Mouse (Mus musculus) lung, postnatal 0 days (tissue): ENCODE measurements at regions not wholly inside any gene's neighbourhood (a gene's known extent, or its start where the extent isn't known, plus 50 kb on each side); places are given as distances from the start of the nearest gene placed in this dataset.

Experiments used
- ATAC-seq: fragments of 200-750 bp; cut with Nextera tagmentation; 2 replicates; pipeline ENCODE4 v1.8.0; 2017; ENCODE audit warnings: moderate library complexity
- DNase-seq: peaks from one replicate; pipeline ENCODE4 v3.0.0-alpha.2; 2016; ENCODE audit warnings: low spot score
- H3K27ac ChIP-seq: fragments of 300-500 bp; sonication (generic); 2 replicates; pipeline ENCODE4 v1.5.1; 2014; ENCODE audit warnings: antibody characterized with exemption, mild to moderate bottlenecking, low read length, mixed read lengths
- H3K27me3 ChIP-seq: fragments of 300-500 bp; sonication (generic); replicated peaks from 2 replicates; pipeline ENCODE4 v1.6.1; 2014; ENCODE audit warnings: low read length, mixed read lengths; ENCODE audit not compliant: insufficient read depth
- H3K36me3 ChIP-seq: fragments of 300-500 bp; sonication (generic); 2 replicates; pipeline ENCODE4 v1.6.1; 2014; ENCODE audit warnings: low read length, mixed read lengths; ENCODE audit not compliant: insufficient read depth
- H3K4me1 ChIP-seq: fragments of 300-500 bp; sonication (generic); 2 replicates; pipeline ENCODE4 v1.6.1; 2014; ENCODE audit warnings: antibody characterized with exemption, low read depth, low read length, mixed read lengths; ENCODE audit not compliant: insufficient read depth
- H3K4me2 ChIP-seq: fragments of 300-500 bp; sonication (generic); replicated peaks from 2 replicates; pipeline ENCODE4 v1.6.1; 2014; ENCODE audit warnings: low read depth, mild to moderate bottlenecking, low read length, moderate library complexity, mixed read lengths
- H3K4me3 ChIP-seq: fragments of 300-500 bp; sonication (generic); 2 replicates; pipeline ENCODE4 v1.5.1; 2014; ENCODE audit warnings: low read depth, low read length
- H3K9ac ChIP-seq: fragments of 300-500 bp; sonication (generic); replicated peaks from 2 replicates; pipeline ENCODE4 v1.6.1; 2014; ENCODE audit warnings: low read depth, mild to moderate bottlenecking
- H3K9me3 ChIP-seq: fragments of 300-500 bp; sonication (generic); 2 replicates; pipeline ENCODE4 v1.6.1; 2016; ENCODE audit warnings: low read length, mixed read lengths
- CTCF ChIP-seq: IDR thresholded peaks from 2 replicates; pipeline ENCODE4 v1.5.1; 2016; ENCODE audit warnings: antibody characterized with exemption, mild to moderate bottlenecking
- EP300 ChIP-seq: IDR thresholded peaks from 2 replicates; pipeline ENCODE4 v1.6.1; 2016; ENCODE audit warnings: antibody characterized with exemption, mild to moderate bottlenecking, control low read depth
- WGBS: fragments of 180-500 bp; shearing (Covaris S2); extraction: QIAGEN DNeasy Blood & Tissue Kit; methylation state at CpG from one replicate; pipeline ENCODE4 v1.1.7; 2014; 5-methylcytosine and 5-hydroxymethylcytosine counted together

DNA sequence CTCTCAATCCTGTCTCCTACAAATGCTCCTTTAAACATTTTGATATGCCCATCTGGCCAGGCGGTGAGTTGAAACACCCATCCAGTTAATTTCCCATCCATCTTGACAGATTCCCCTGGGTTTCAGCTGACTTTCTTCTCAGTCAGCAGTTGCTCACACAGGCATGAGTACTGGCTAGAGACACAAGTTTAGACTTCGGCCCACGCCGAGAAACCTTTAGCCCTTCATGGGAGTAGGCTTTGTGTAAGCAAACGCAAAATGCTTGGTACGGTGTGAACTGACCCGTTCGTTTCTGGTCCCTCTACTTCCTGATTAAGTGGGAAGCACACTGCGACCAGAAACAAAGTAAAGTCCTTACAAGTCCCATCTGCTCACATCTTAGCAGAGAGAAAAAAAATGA is 401.6 kb downstream of the Rapgef2 start:
- no peak overlapping the region for H3K4me2 ChIP-seq
- no peaks in the 10 kb centered on the region for H3K27me3 ChIP-seq
- H3K9me3 ChIP-seq: no peaks in the 10 kb centered on the region
- WGBS: 40% methylated on average over 9 of the region's 9 CpGs
- H3K4me1 ChIP-seq: peaks cover 4% of the 10 kb centered on the region; the same call in 1 of the 2 replicates
- TF ChIP-seq EP300 (no peak), CTCF (no peak)
- DNase-seq: no peak
- H3K4me3 ChIP-seq: no peak overlapping the region
- H3K9ac ChIP-seq: no peak overlapping the region
- no peak overlapping the region for H3K27ac ChIP-seq
- H3K36me3 ChIP-seq: no peaks in the 10 kb centered on the region
- ATAC-seq: no peak

DNA sequence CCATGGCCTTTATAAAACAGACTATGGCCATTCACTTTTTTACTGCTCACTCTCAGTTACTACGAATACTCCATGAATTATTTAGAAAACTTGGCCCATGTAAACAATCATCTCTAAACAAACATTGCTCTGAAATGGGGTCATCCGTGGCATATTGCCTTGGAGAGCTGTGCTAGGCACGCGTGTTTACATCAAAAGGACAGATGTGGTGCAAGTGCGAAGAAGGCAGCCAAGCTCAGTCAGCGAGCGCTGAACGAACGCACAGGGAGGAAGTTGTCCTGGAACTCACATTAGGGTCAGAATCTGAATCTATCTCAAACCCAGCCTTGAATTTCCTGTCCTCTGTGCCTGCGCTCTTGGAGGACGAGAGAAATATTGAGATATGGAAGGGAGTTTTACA is 402.3 kb downstream of the Rapgef2 start:
- no peaks in the 10 kb centered on the region for H3K36me3 ChIP-seq
- no peaks in the 10 kb centered on the region for H3K9me3 ChIP-seq
- peak; percentile 10; the same call in 1 of the 2 replicates for TF ChIP-seq EP300
- no peak for TF ChIP-seq CTCF
- peaks cover 4% of the 10 kb centered on the region; the same call in 1 of the 2 replicates for H3K4me1 ChIP-seq
- no peak overlapping the region for H3K9ac ChIP-seq
- no peaks in the 10 kb centered on the region for H3K27me3 ChIP-seq
- 36% methylated on average over 11 of the region's 11 CpGs for WGBS
- DNase-seq: peak; percentile 43
- H3K4me2 ChIP-seq: no peak overlapping the region
- ATAC-seq: no peak
- H3K27ac ChIP-seq: no peak overlapping the region
- H3K4me3 ChIP-seq: no peak overlapping the region

DNA sequence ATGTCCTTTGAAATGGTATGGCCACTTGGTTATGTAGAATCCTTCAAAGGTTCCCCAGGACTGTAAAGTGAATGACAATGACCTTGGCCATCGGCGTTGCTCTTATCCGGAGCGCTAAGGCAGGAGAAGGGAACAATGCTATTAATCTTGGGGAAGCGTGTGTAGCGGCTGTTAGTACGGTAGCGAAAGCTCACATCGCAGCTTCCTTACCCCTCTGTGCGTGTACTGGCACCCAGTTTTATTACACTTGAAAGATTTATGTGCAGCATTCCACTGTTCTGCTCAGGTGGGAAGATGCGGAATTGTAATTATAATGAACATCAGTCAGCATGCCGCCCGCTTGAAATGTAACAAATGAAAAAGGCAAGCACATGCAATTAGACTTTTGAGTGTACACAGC is 406.2 kb downstream of the Rapgef2 start:
- H3K4me2 ChIP-seq: no peak overlapping the region
- WGBS: 72% methylated on average over 13 of the region's 13 CpGs
- peaks cover 4% of the 10 kb centered on the region; the same call in 1 of the 2 replicates for H3K4me1 ChIP-seq
- H3K27me3 ChIP-seq: no peaks in the 10 kb centered on the region
- TF ChIP-seq CTCF (no peak), EP300 (no peak)
- H3K9ac ChIP-seq: no peak overlapping the region
- no peak overlapping the region for H3K27ac ChIP-seq
- H3K4me3 ChIP-seq: no peak overlapping the region
- no peaks in the 10 kb centered on the region for H3K36me3 ChIP-seq
- DNase-seq (no peak), ATAC-seq (no peak)
- H3K9me3 ChIP-seq: no peaks in the 10 kb centered on the region

DNA sequence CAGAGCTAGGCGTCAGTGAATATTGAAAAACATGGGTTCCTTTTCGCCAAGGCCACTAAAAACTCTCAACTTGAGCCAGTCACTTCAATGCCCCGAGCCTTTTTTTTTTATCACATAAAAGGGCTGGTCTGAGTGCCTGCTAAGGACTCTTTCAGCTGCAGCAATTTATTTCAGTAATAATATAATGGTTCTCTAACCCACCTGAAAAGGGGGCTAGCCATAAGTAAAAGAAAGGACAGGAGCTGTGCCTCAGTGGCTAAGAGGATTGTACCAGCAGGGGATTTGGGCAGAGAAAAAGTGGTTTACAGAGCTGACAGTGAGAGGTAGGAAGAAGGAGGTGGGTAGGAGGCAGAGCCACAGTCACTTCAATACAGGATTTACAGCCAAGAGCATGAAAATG is 409.0 kb downstream of the Rapgef2 start:
- ATAC-seq (no peak), DNase-seq (no peak)
- 73% methylated on average over 3 of the region's 3 CpGs for WGBS
- no peak for TF ChIP-seq CTCF
- TF ChIP-seq EP300: no peak
- Histone ChIP-seq H3K4me3 (no peak overlapping the region), H3K9ac (no peak overlapping the region), H3K27me3 (no peaks in the 10 kb centered on the region), H3K4me2 (no peak overlapping the region), H3K27ac (no peak overlapping the region), H3K4me1 (no peaks in the 10 kb centered on the region), H3K36me3 (no peaks in the 10 kb centered on the region), H3K9me3 (no peaks in the 10 kb centered on the region)

DNA sequence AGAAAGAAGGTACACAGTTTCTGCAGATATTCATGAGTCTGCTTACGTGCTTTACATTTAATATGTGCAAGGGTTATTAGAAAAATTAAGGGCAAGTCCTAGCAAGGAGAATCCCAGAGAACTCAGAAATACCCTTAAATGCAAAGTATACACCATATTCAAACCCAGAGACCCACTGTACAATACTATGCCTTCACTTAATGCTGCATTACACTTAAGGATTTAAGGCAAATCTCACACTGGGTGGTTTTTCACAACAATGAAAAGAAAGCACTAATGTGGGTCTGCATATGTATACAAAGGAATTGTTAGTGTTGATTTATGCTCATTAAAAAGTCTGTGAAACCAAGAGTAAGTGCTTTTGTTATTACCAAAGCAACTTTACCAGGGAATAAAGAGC is 419.4 kb downstream of the Rapgef2 start:
- no peak overlapping the region for H3K9ac ChIP-seq
- DNase-seq (no peak), ATAC-seq (no peak)
- no peaks in the 10 kb centered on the region for H3K4me1 ChIP-seq
- H3K9me3 ChIP-seq: no peaks in the 10 kb centered on the region
- no peak overlapping the region for H3K4me2 ChIP-seq
- 69% methylated on average over 1 of the region's 1 CpGs for WGBS
- H3K27me3 ChIP-seq: no peaks in the 10 kb centered on the region
- no peaks in the 10 kb centered on the region for H3K36me3 ChIP-seq
- TF ChIP-seq EP300: no peak
- no peak for TF ChIP-seq CTCF
- no peak overlapping the region for H3K27ac ChIP-seq
- H3K4me3 ChIP-seq: no peak overlapping the region

DNA sequence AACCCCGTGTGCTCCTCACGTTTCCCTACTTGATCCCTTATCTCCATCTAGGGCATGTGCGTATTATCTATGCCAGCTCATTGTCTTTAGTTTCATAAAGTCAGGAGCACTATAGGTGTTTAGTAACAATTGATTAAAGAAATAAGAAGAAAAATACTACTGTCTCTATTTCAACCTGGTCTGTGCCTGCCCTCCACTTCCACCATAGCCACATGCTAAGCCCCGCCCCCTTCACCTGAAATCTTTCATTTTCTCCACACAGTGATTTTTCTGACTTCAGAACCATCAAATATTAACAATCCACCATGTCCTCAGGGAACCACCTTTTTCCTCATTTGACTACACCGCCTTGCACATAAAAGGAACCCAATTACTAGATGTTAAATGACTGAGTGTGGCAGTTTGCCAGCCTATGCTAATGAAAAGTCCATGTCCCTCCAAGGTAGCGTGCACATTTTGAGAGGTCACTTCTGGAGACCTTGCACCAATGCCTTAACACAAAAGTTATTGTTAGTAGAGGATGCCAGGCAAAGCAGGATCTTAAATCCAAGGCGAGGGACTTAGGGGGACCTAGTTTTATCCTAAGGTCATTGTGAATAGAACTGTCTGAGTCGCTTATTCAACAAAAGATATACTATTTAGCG is 420.1 kb downstream of the Rapgef2 start:
- DNase-seq (no peak), ATAC-seq (no peak)
- Histone ChIP-seq H3K4me1 (no peaks in the 10 kb centered on the region), H3K9ac (no peak overlapping the region), H3K4me3 (no peak overlapping the region), H3K9me3 (no peaks in the 10 kb centered on the region), H3K4me2 (no peak overlapping the region), H3K27me3 (no peaks in the 10 kb centered on the region), H3K36me3 (no peaks in the 10 kb centered on the region), H3K27ac (no peak overlapping the region)
- TF ChIP-seq CTCF (no peak), EP300 (no peak)
- WGBS: 81% methylated on average over 9 of the region's 9 CpGs

DNA sequence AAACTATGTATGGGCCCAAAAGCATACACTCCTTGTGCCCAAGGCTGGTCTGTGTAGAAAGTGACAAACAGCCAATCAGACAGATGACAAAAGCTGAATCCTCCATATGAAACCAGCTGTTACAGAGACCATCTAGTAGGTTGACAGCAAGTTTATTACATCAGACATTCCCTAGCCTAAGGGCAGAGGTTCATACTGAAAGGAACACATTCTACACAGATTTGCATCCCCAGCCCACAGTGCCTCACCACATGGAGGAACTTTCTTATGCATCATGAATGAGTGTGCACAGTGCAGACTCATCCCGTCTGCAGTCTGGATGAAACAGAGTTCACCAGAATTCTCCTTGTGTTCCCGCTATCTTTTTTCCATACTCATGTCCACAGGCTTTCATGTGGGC is 423.3 kb downstream of the Rapgef2 start:
- Histone ChIP-seq H3K36me3 (no peaks in the 10 kb centered on the region), H3K4me2 (no peak overlapping the region), H3K27ac (no peak overlapping the region), H3K9ac (no peak overlapping the region), H3K9me3 (no peaks in the 10 kb centered on the region), H3K4me1 (no peaks in the 10 kb centered on the region), H3K4me3 (no peak overlapping the region), H3K27me3 (no peaks in the 10 kb centered on the region)
- DNase-seq (no peak), ATAC-seq (no peak)
- WGBS: 89% methylated on average over 2 of the region's 2 CpGs
- TF ChIP-seq EP300: no peak
- TF ChIP-seq CTCF: no peak
